Mouse (Mus musculus) thymus, postnatal 36 days (tissue): ENCODE measurements around the gene Il21r.

Source experiments
- DNase-seq, 2 experiments: peaks; one replicate each; pipeline ENCODE4 v3.0.0; 2022; ENCODE audit warnings: mixed read lengths in 2 of 2

Gene Il21r

GRCm38 (mm10) chr7:125601821-125602448, 1.3 kb upstream of the Il21r start:
- peak in 1 of 2 experiments; percentile 24 for DNase-seq

DNA sequence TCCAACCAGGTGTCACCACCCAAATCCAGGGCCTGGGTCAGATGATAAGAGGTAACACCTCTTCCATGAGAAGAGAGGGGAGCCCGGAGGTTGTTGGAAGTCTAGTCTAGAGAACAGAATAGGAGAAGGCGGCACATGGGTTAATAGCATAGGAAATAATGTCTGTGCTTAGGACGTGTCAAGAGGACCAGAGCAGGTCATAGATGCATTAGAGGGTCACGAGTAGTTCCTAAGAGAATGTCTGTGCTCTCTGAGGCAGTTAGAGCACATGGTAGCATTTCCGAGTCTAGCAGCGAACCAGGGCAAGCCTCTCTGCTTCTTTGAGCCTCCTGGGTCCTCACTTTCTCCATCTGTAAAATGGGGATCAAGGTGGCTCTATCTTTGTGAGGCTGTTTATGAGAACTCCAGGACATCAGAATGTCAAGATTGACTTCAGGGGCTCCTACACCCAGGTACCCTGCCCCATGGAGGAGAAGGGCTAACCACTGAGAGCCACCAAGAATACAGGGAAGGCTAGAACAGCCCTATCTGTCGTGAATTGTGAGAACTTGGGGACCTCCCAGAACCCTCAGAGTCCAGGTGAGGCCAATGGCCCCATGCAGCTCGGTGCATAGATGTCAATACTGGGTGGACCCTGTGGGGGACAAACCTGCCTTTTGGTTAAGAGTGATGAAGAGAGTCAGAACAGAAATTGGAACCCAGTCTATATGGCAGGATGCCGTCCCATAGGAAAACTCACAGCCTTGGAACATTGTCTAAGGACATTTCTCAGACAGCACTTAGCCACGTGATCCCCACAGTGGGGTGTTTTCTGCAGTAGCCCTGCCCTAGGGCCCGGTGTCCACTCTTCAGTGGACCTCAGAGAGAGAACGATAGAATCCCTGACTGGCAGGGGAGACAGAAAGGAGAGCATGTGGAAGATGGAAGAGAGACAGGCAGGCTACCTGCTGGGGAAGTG, 1.4 kb downstream of the Il21r start:
- DNase-seq = peak in 1 of 2 experiments; percentile 16

- DNase-seq = peak; percentile 93 to 95
Measured at GRCm38 (mm10) chr7:125605725-125606139, 2.5 kb downstream of the Il21r start.

GRCm38 (mm10) chr7:125606265-125607164, 3.3 kb downstream of the Il21r start:
- peak; percentile 51 to 63 for DNase-seq

- peak; percentile 53 to 75 for DNase-seq
Measured at GRCm38 (mm10) chr7:125607384-125608182, 4.4 kb downstream of the Il21r start.

DNA sequence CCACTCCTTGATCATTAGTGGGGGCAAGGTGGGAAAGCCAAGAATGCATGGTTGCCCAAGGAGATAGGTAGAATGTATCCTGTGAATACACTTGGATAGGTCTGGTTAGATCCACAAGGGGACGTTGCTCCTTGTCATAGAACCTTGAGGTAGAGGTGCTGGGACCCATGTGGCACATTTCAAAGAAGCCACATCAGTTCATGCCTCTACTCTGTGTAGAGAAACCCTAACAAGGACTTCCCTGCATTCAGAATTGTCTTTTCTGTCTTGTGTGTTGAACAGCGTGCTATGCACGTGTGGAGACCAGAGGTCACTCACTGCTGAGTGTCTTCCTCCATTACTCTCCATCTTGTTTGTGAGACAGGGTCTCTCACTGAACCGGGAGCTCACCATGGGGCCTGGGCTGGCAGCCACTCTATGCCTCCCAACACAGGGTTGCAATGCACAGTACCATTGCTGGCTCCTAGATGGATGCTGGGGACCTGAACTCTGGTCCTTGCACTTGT, 5.0 kb downstream of the Il21r start:
- no peak for DNase-seq

DNA sequence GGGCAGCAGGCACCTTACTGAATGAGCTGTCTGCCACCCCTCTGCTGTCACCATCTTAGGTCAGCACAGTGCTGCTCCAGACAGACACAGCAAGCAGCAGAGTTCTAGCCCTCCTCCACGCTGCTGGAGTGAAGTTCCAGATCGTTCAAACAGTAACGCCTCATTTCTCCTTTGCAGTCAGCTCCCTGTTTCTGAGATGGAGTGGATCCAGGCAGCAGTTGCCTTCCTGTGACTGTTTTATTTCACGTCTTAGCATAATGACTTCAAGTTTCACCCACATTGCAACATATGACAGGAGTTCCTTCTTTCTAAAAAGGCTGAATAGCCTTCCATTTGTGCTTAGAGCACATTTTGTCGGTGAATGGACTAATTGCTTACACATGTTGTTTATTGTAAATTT, 10.3 kb downstream of the Il21r start:
- DNase-seq = peak in 1 of 2 experiments; percentile 6

- peak in 1 of 2 experiments; percentile 4 for DNase-seq
Measured at GRCm38 (mm10) chr7:125615453-125615852, 12.2 kb downstream of the Il21r start.

GRCm38 (mm10) chr7:125618016-125618415, 14.8 kb downstream of the Il21r start:
- peak in 1 of 2 experiments; percentile 1 for DNase-seq

DNA sequence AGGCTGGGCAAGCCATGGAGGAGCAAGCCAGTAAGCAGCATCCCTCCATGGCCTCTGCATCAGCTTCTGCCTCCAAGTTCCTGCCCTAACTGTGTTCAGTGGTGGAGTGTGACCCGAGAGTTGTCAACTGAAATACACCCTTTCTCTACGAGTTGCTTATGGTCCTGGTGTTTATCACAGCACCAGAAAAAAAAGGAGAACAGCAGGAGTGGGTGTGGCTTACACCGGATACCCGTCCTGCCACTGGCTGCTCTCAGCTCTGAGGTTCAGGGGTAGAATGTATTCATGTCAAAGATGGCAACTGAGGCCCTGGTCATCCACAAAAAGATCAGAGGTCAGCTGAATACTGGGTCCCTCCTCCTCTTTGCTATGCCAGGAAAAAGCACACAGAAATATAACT, 16.8 kb downstream of the Il21r start:
- no peak for DNase-seq

DNA sequence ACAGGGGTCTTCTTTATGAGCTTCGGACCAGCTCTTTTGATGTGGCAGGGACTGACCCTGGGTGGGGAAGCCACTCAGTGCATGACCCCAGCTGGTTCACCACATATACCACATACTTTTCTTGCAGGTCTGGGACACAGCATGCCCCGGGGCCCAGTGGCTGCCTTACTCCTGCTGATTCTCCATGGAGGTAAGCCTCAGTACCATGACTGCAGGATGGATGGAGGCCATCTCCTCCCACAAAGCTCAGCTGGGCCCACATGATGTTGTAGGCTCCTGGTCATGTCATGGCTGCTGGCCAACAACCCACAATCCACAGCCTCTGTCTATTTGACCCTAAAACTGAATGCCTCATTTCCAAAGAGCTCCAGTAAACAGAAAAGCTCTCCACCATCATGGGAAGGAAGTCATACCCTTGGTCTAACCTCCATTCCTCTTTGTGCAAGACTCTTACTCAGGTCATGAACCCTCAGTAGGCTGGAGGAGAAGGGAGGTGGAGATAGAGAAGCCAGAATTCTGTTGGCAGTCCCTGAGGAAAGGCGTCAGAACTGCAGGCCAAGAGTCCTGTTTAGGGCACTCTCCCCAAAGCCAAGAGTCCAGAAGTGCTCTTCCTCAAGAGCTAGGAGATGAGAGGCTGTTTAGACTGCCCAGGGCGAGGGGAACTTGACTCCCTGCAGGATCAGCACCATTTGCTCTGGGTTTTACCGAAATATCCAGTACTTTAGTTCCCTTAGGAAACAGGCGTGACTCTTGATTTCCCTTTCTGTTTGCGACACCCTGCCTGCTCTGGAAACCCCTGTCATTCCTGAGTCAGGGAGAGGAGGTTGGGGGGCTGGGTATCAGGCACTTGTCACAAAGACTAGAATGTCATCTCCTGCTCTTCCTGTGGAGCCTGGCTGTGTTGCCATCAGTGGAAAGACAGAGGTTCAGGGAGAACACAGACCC, 19.8 kb downstream of the Il21r start:
- no peak for DNase-seq

DNA sequence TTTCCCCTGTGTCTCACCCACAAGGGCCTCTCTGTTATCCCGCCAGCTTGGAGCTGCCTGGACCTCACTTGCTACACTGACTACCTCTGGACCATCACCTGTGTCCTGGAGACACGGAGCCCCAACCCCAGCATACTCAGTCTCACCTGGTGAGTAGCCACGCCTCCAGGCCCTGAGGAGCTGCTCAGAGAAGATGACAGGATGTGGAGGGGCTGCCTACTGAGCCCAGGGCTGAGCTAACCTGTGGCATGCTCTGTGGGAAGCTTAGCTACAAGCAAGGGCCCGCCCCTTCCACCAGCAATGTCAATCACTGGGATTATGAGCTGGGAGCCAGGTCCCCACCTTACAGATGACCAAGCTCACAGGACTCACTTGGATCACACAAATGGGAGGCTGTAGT, 22.0 kb downstream of the Il21r start:
- peak; percentile 57 to 78 for DNase-seq

GRCm38 (mm10) chr7:125625829-125626228, 22.6 kb downstream of the Il21r start:
- DNase-seq = peak in 1 of 2 experiments; percentile 39

- peak; percentile 83 to 91 for DNase-seq
Measured at GRCm38 (mm10) chr7:125630317-125630716, 27.1 kb downstream of the Il21r start.

GRCm38 (mm10) chr7:125630989-125631388, 27.8 kb downstream of the Il21r start:
- peak; percentile 60 to 62 for DNase-seq

DNA sequence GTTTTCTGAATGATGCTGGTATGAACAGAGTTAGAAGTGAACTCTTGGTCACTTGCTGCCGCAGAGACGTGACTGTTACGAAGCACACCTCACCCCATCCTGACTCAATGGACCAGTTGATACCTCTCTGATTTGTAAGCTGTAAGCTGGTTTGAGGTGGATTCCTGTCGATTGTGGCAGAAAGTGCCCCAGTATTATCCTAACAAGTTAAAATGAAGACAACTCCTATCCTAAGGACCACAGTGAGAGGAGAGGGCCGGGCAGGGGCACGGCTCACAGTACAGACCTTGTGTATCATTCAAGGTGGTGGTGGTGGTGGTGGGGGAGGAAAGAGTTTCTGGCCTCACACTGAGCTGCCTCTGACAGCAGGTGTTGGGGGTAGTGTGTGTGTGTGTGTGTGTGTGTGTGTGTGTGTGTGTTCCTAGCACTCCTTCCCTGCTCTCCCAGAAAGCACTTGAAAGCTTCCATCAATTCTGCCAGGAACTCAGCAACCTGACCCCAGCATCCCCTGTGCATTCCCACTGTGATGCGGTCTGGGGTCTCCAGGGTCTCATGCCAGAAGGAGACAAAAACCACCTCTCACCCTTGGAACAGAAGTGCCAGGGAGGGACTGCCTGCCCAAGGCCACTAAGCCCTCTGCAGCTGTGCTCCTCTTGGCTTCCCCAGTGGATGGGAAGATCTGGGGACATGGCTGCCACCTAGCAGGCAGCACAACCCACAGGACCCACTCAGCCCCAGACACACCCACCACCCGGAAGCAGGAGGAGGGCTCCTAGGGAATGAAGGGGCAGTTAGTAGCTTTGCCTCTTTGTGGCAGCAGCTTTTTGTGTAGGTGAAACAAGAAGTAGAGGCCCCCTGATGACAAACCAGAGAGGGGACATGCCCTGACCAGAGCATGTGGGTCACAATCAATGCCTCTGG, 34.3 kb downstream of the Il21r start:
- peak; percentile 72 to 85 for DNase-seq

DNA sequence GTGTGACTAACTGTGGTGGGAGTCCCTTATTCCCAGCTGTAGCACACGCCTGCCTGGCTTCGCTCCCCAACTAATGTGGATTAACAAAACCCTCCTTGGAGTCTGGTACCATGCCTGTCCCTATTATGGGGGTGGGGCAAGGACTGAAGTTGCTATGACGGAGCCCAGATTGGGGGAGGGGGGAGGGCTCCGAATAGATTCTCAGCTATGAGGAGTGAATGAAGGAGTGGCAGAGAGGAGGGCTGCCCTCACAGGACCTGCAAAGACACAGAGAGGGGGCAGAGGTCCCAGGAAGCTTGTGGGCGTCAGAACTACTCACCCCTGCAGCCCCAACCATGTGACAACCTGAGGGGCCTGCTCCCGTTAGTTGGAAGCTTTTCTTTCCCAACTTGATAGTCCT, 35.1 kb downstream of the Il21r start:
- DNase-seq = no peak

- peak; percentile 85 to 87 for DNase-seq
Measured at GRCm38 (mm10) chr7:125638870-125639386, 35.7 kb downstream of the Il21r start.

GRCm38 (mm10) chr7:125643880-125644279, 40.7 kb downstream of the Il21r start:
- DNase-seq = peak in 1 of 2 experiments; percentile 12
